Mouse (Mus musculus) natural killer cell, adult 2 months (primary cell): ENCODE measurements around the gene Vav2.

ENCODE experiments used
- DNase-seq, 2 experiments: peaks; one replicate each; pipeline ENCODE4 v3.0.0; 2022; ENCODE audit warnings: low spot score in 2 of 2

Gene Vav2

DNA sequence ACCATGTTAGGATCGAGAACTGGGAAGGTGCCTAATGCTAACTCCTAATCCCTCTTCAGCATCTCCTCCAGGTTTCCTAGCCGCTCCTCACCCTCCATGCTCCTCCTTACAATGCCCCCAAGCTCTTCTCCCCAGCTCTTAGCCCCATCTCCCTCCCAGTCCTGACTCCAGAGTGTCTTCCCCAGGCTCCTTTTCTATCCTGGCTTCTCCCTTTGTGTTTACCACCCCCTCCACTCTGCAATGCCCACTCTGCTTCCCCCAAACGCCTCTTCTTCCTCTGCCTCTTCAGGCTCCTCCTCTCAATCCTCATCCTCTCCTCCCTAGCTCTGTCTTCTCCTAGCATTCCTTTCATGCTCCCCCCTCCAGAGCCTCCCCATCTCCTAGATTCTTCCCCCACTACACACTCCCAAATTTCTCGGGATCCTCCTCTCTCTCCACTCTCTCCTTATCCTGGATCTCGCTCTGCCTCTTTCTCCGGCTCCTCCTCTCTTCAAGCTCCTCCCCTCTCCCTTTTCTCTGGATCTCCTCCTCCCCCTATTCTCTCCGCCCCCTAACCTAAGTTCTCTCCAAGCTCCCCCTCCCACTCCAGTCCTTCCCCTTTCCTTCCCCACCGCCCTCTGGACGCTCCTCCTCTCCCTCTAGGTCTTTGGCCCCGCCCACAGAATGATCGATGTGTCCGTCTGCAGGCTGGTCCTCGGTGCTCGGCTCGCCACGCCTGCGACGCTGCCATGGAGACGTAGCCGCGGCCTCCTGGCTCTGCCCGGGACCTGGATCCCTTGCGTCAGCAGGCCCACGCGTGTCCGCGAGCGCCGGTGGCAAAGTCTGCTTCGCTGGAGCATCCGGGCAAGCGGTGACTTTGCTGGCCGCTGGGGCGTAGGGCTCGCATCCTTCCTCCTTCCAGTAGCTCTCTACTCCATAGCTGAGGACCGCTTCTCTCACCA, 15.2 kb upstream of the Vav2 start, which contains the start of gene Brd3os:
Gene Brd3os (plus strand): TSS at position 558 of the 941 bp plus-strand sequence.
- peak; percentile 67 to 72 for DNase-seq

DNA sequence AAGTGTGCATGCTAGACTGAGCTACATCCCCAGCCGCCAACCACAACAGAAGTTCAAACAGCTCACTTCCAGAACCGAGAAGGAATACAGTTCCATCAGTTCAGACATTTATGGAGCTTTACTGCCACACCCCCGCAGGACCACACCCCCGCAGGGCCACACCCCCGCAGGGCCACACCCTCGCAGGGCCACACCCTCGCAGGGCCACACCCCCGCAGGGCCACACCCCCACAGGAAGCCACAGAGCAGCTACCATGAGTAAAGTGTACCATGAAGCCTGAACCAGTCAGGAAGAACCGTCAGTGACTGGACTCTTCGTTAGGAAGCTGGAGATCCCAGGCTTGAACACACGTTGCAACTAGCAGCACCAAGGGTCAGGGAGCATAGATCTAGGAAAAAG, 11.4 kb upstream of the Vav2 start:
- DNase-seq, result peak in 1 of 2 experiments; percentile 57

DNA sequence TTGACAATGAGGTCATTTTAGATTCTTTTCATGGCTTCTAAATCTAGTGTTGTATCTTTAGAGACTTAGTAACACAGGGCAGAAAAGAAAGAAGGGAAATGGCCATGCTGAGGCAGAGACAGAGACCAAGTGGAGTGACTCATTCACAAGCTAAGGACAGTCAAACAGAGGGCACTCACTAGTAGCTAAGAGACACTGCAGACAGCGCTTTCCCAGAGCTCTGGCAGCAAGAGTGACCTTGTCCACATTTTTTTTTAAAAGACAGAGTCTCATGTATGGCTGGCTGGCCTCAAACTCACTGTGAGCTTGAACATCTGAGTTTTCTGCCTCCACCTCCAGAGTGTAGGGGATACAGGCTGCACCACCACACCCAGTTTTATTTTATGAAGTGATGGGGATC, 11.0 kb upstream of the Vav2 start:
- no peak for DNase-seq

DNA sequence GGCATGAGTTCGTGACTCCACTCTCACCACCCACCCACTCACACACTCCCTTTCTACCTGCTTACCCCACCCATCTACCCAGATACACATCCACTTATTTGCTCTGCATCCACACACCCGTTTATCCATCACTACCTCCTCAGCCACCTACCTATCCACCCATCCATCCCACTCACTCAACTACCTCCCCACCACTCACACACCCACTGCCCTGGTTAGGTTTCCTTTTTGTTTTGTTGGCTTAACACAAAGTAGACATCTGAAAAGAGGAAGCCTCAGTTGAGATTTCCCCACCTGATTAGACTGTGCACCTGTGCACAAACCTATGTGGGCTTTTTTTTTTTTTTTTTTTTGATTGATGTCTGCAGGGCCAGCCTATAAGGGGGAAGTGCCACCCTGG, 5.8 kb upstream of the Vav2 start:
- no peak for DNase-seq

DNA sequence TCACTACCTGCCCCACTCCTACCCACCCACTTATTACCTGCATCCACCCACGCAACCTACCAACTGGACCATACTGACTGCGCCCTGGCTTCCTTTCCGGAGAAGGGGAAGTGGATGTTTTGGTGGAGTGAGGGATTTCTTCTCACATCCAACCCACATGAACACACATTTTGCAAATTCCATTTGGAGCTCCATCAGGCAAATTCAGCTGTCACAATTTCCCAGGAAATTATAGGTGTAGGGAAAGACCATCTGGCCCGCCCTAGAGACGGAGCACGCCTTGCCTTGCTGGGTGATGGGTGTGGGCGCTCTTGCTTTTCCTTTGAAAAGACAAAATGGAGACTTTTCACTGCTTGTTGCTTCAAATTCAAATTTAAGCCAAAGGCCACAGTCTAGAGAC, 3.8 kb upstream of the Vav2 start:
- DNase-seq, result no peak

DNA sequence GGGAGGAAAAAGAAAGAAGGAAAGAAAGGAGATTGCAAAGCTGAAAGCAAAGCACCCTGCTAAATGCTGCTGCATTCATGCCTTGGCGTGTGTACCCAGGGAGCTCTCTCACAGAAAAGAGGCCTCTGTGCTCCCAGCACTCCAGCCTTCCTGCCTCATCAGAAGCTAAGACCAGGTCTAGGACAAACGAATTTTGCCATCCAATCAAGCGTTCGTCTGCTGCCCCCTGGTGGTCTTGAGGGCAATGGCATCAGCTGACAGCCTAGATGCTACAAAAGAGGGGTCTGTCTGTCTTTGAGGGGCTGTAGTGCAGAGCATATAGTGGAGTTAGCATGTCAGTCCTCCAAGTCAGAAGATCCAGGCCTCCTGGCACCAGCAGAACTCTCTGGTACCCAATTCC, 1.2 kb upstream of the Vav2 start:
- DNase-seq, result peak; percentile 75 to 82

GRCm38 (mm10) chr2:27426406-27426854, 403 bp downstream of the Vav2 start:
- no peak for DNase-seq

DNA sequence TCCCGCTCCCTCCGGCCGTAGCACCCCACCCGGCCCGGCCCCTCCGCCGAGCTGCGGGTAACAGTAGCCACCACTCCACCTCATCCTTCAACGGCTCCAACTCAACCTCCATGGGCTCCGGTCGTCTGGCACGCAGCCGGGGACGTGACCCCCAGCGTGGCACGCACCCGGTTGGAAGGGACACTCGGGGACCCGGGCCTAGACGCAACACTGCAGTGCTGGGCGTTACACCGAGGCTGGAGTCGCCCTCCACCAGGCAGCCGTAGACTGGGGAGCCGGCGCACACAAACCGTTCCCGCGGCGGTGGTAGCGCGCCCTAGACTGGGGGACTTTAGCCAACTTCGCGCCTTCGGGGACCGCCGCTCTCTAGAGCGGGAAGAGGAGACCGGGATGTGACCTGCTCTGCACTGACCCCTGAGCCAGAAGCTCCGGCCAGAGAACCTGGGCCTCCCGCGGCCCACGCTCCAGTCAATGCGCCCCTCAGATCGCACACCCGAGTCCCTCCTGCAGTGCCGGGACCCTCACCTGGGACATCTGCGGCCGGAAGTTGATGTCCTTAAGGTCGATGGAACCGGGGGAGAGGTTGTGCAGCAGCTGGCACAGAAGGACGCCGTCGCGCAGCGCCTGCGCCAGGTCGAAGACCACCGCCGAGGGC, 955 bp downstream of the Vav2 start:
- no peak for DNase-seq

GRCm38 (mm10) chr2:27425161-27425611, 1.6 kb downstream of the Vav2 start:
- no peak for DNase-seq

DNA sequence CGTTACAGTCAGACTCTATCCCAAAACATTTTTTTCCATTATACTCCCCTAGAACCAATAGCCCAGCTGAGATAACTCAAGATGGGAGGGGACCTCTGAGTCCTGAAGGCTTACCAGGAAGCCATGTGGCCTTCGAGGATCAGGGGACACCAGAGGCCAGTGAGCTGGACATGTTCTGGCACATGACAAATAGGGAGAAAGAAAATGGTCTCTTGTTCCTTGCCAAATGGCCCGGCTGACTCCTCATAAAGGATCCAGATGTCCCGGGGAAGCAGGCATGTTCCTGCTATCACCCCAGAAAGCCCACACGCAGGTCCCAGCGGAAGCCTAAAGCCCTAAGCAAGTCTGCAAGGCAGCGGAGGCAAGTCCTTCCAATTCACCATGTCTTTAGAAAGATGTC, 3.2 kb downstream of the Vav2 start:
- no peak for DNase-seq

DNA sequence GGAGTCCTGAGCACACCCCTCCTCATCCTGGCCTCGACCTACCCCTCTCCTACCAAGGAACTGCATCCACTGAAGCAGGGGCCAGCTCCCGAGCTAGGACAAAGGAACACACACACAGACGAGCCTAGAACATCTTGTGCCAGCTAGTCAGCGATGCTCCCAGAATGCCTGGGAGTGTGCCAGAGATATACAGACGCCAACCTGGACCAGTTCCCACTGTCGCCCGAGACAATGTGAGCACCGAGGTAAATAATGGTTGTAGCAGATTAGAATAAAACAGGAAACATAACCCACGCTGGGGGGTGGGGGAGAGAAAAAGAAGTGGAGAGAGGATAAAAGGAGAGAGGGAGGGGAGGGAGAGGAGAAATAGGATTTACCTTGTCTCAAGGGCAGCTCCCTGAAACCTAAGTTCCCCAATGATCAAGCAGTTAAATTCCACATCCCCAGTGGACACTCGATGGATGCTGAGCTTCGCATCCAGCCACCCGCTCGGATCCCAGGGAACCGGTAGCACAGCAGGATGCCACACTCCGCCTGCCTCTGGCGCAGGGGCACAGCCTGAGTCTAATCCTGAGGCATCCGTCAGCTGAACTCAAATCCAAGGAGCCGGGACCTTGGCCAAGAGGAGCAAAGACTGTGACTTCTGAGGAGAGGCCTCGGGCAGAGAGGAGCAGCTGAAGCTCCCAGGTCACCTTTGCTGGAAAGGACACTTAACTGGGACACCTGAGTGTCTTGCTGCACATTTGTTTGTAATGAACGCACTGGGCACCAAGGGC, 5.4 kb downstream of the Vav2 start:
- DNase-seq, result no peak

GRCm38 (mm10) chr2:27418577-27419070, 8.2 kb downstream of the Vav2 start:
- DNase-seq, result no peak

GRCm38 (mm10) chr2:27417648-27418153, 9.1 kb downstream of the Vav2 start:
- no peak for DNase-seq

DNA sequence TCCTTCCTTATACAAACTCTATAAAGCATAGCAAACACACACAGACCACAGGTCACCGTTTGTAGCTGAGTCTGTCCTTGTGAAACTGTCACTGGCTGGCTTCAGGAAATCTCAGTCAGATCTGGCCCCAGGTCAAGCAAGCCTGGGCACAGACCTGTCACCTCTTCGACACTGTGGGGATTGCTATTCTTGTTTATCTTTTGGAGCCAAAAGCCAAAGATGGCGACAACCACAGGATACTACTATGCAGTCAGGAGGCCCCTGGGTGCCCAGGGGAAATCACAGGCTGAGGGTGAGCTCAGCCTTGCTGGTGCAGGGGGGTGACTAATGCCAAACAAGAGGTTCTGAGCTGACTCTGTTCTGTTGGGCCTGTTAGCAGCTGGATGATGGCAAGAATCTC, 10.4 kb downstream of the Vav2 start:
- DNase-seq, result peak in 1 of 2 experiments; percentile 43

DNA sequence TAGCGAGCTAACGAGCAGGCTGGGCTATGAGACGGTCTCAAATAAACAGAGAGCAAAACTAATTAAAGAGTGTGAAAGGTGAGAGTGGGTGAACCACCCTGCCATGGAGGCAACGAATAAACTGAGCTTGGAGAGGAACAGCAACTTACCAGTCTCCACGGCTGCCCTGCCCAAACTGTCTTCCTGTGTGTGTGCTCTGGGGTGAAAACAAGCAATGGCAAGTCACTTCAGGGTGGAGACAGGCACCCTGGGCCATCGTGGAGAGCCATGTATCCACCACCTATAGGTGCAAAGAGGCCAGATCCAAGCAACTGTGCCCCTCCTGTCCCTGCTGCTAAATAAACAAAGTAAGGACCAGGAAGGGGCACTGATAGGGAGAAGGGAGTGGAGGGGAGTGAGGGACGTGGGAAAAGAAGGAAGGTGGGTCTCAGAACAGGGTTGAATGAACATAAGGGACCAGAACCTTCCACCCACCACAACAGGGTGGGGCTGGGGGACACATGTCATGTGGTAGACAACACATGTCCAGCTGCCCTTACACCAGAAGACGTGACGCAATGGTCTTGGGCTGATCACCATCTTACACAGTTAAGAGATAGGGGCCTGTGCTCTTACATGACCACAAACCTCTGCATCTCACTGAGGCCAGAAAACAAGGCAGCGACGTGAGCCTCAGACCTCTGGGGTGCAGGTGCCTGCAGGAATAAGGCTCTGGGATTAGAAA, 11.6 kb downstream of the Vav2 start:
- peak in 1 of 2 experiments; percentile 38 for DNase-seq

DNA sequence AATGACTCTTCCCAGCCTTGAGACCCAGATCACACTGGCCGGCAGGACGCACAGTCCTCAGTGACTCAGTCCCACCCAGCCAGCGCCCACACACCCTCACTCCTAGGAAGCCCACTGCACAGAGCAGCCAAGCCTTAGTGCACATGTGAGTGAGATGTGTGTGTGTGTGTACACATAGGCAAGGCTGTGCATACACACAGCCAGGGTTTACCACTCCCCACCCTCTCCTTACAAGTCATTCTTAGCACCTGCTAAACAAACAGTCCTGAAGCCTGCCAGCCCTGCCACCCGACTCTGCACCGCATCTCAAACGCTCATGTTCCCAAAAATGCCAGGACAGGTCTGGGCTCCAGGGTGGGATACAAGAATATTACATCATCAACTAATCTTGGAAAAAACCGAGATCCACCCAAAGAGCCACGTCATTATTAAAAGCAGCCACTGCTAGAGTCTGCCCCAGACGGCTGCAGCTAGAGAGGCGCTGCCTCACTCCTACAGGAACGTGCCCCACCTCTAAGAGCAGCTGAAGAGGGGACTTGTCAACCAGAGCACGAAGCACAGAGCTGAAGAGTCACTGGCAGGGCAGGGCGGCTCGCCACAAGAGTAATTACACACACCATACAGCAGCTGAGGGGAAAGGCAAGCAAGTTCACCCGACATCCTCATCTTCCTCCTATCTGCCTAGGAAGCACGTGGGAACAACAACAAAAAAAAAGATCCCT, 12.7 kb downstream of the Vav2 start:
- DNase-seq, result no peak

- DNase-seq, result no peak
Observed at GRCm38 (mm10) chr2:27413582-27413935, 13.3 kb downstream of the Vav2 start.

GRCm38 (mm10) chr2:27412245-27412800, 14.5 kb downstream of the Vav2 start:
- DNase-seq, result no peak

DNA sequence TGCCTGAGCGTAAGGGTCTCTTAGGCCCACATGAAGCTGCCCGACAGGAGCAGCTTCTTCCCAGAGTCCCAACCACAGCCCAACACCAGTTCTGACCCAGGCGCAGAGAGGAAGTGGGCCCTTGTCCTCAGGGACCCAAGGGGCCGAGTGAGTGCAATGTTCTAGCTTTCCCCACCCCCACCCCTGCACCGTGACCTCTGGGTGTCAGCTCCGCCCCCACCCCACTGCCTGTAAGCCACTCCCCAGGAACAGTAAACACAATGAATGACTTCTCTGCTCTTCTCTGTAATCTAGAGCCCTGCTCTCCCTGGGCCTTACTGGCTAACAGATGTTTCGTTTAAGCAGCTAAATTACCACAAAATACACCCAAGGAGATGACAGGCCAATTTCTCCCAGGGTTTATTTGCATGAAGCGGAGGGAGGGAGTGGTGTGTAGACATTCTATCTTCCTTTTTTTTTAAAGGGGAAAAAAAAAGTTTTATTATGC, 15.1 kb downstream of the Vav2 start:
- DNase-seq, result peak in 1 of 2 experiments; percentile 45
